Mouse (Mus musculus): Measurements from ENCODE around the gene Actr1a.

- TF ChIP-seq CTCF (IDR thresholded peaks at IDR 0.05; ENCODE audit: insufficient read depth, low read length) (no peak), POLR2A (IDR thresholded peaks at IDR 0.05; ENCODE audit: borderline replicate concordance, extremely low read depth, low read depth, low read length) (no peak)
Measured at GRCm38 (mm10) chr19:46329031-46329641, 66.4 kb downstream of the Actr1a start.

Measured in lung, adult 2 months (tissue).